Mouse (Mus musculus) midbrain, embryonic 14.5 days (tissue): ENCODE measurements around the gene Lkaaear1. TPM values are rescaled to one million over a fixed set of nuclear protein-coding genes. Genes with fewer than 3 reads are reported as not detected.

ENCODE experiments used
- ATAC-seq: fragments of 200-750 bp; cut with Nextera tagmentation; 2 replicates; pipeline ENCODE4 v1.8.0; 2017; ENCODE audit warnings: moderate number of reproducible peaks, moderate library complexity; ENCODE audit not compliant: low FRiP score, low TSS enrichment
- DNase-seq: peaks from one replicate; pipeline ENCODE4 v3.0.0-alpha.2; 2015
- H3K27ac ChIP-seq: fragments of 300-500 bp; sonication (generic); replicated peaks from 2 replicates; pipeline ENCODE4 v1.5.1; 2014; ENCODE audit warnings: mild to moderate bottlenecking, low read depth, low read length, moderate library complexity
- H3K27me3 ChIP-seq: fragments of 300-500 bp; sonication (generic); 2 replicates; pipeline ENCODE4 v1.6.1; 2014; ENCODE audit warnings: low read length, control low read depth, mixed read lengths; ENCODE audit not compliant: control insufficient read depth, insufficient read depth
- H3K36me3 ChIP-seq: fragments of 300-500 bp; sonication (generic); 2 replicates; pipeline ENCODE4 v1.6.1; 2014; ENCODE audit warnings: low read length, control low read depth; ENCODE audit not compliant: control insufficient read depth, insufficient read depth
- H3K4me1 ChIP-seq: fragments of 300-500 bp; sonication (generic); 2 replicates; pipeline ENCODE4 v1.6.1; 2014; ENCODE audit warnings: mild to moderate bottlenecking, antibody characterized with exemption, low read length, control low read depth; ENCODE audit not compliant: control insufficient read depth, insufficient read depth
- H3K4me2 ChIP-seq: fragments of 300-500 bp; sonication (generic); 2 replicates; pipeline ENCODE4 v1.6.1; 2014; ENCODE audit warnings: mild to moderate bottlenecking, low read length, moderate library complexity
- H3K4me3 ChIP-seq: fragments of 300-500 bp; sonication (generic); replicated peaks from 2 replicates; pipeline ENCODE4 v1.5.1; 2014; ENCODE audit warnings: low read depth, low read length
- H3K9ac ChIP-seq: fragments of 300-500 bp; sonication (generic); replicated peaks from 2 replicates; pipeline ENCODE4 v1.6.1; 2014; ENCODE audit warnings: mild to moderate bottlenecking, low read length, moderate library complexity
- H3K9me3 ChIP-seq: fragments of 300-500 bp; sonication (generic); 2 replicates; pipeline ENCODE4 v1.6.1; 2016; ENCODE audit warnings: low read length, control low read depth, mixed read lengths; ENCODE audit not compliant: control insufficient read depth
- WGBS: fragments of 180-500 bp; shearing (Covaris S2); extraction: QIAGEN DNeasy Blood & Tissue Kit; methylation state at CpG from one replicate; pipeline ENCODE4 v1.1.7; 2014; 5-methylcytosine and 5-hydroxymethylcytosine counted together
- polyA plus RNA-seq: library from polyadenylated mRNA; unstranded; fragments of >200 nt; fragmentation: Nextera tagmentation; extraction: Ambion mirVana; gene quantifications from 2 replicates; pipeline ENCODE4 v1.2.1, GENCODE M21; 2014

The Lkaaear1 gene
- polyA plus RNA-seq, 1 experiment from 2014 or later, result not detected

- no peaks in the 10 kb centered on the region for H3K27me3 ChIP-seq
- ATAC-seq, result no peak
- no peak overlapping the region for H3K4me2 ChIP-seq
- H3K4me3 ChIP-seq, result no peak overlapping the region
- no peak for DNase-seq
- WGBS, result 90% methylated on average over 6 of the region's 6 CpGs
- no peak overlapping the region for H3K27ac ChIP-seq
- no peak overlapping the region for H3K9ac ChIP-seq
- peaks cover 12% of the 10 kb centered on the region for H3K4me1 ChIP-seq
- H3K9me3 ChIP-seq, result no peaks in the 10 kb centered on the region
- H3K36me3 ChIP-seq, result peaks cover 37% of the 10 kb centered on the region
Observed at GRCm38 (mm10) chr2:181691083-181691482, 7.2 kb downstream of the Lkaaear1 start.

DNA sequence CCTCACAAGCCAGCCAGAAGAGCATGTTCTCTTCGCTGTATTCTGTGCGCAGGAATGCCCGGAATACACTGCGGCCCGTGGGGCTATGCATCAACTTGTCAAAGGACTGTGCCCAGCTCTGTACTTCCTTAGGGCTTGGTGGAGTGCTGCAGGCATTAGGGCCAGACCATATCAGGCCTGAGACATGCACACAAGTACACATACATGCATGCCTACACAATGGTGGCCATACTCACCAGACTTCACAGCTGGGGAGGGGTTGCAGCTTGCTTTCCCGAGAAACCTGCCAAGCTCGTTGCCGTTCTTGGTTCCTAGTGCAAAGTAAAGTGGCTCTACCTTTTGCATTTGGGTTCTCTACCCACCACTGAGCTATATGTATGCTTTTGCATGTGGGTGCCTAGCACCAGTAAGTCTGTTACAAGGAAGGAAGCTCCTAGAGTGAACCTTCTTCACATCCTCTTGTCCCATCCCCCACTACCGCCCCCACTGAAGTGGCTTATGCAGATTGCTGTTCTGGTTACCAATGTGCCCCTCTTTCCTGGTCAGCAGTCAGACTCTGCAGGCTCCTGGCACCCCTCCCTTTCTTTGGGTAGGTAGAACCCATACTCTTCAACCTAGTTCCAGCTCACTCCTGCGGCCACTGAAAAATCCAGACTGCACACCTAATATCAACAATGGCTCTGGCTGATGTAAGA is 8.6 kb downstream of the Lkaaear1 start:
- no peaks in the 10 kb centered on the region for H3K9me3 ChIP-seq
- WGBS, result 97% methylated on average over 10 of the region's 10 CpGs
- ATAC-seq, result no peak
- no peak for DNase-seq
- peaks cover 42% of the 10 kb centered on the region for H3K36me3 ChIP-seq
- no peaks in the 10 kb centered on the region for H3K27me3 ChIP-seq
- no peak overlapping the region for H3K9ac ChIP-seq
- H3K4me3 ChIP-seq, result no peak overlapping the region
- peaks cover 12% of the 10 kb centered on the region for H3K4me1 ChIP-seq
- H3K4me2 ChIP-seq, result no peak overlapping the region
- H3K27ac ChIP-seq, result no peak overlapping the region

DNA sequence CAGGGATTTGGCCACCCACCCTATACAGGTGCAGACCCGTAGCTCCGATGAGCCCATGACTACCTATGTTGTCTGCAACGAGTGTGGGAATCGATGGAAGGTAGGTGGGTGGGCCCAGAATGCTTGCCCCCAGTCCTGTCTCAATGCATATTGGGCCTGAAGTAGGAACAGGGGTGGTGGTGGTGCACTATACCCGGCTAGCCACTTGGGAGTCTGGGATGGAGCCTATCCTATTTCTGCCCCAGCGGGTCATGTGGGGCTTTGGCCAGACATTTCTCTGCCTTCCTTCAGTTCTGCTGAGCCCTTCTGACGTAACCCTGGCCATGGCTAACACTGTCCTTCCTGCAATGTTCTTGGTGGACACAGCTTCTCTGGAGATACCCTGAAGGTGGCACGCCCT is 10.7 kb downstream of the Lkaaear1 start:
- H3K9me3 ChIP-seq, result no peaks in the 10 kb centered on the region
- ATAC-seq (no peak), DNase-seq (no peak)
- no peak overlapping the region for H3K4me3 ChIP-seq
- peaks cover 42% of the 10 kb centered on the region for H3K36me3 ChIP-seq
- H3K4me1 ChIP-seq, result peaks cover 1% of the 10 kb centered on the region
- no peak overlapping the region for H3K27ac ChIP-seq
- H3K4me2 ChIP-seq, result no peak overlapping the region
- no peak overlapping the region for H3K9ac ChIP-seq
- no peaks in the 10 kb centered on the region for H3K27me3 ChIP-seq
- WGBS, result 92% methylated on average over 8 of the region's 8 CpGs

- H3K27me3 ChIP-seq, result no peaks in the 10 kb centered on the region
- peaks cover 42% of the 10 kb centered on the region for H3K36me3 ChIP-seq
- no peak overlapping the region for H3K27ac ChIP-seq
- H3K4me2 ChIP-seq, result no peak overlapping the region
- H3K9me3 ChIP-seq, result no peaks in the 10 kb centered on the region
- WGBS, result 94% methylated on average over 4 of the region's 4 CpGs
- H3K4me3 ChIP-seq, result no peak overlapping the region
- no peak for DNase-seq
- no peak for ATAC-seq
- no peak overlapping the region for H3K9ac ChIP-seq
- peaks cover 3% of the 10 kb centered on the region for H3K4me1 ChIP-seq
Observed at GRCm38 (mm10) chr2:181685686-181686085, 12.6 kb downstream of the Lkaaear1 start.

GRCm38 (mm10) chr2:181684713-181685112 is 13.5 kb downstream of the Lkaaear1 start:
- DNase-seq (no peak), ATAC-seq (no peak)
- Histone ChIP-seq H3K4me1 (peaks cover 5% of the 10 kb centered on the region), H3K9me3 (no peaks in the 10 kb centered on the region), H3K4me2 (no peak overlapping the region), H3K9ac (no peak overlapping the region), H3K27ac (no peak overlapping the region), H3K4me3 (no peak overlapping the region), H3K36me3 (peaks cover 40% of the 10 kb centered on the region), H3K27me3 (no peaks in the 10 kb centered on the region)
- WGBS, result 90% methylated on average over 1 of the region's 1 CpGs

DNA sequence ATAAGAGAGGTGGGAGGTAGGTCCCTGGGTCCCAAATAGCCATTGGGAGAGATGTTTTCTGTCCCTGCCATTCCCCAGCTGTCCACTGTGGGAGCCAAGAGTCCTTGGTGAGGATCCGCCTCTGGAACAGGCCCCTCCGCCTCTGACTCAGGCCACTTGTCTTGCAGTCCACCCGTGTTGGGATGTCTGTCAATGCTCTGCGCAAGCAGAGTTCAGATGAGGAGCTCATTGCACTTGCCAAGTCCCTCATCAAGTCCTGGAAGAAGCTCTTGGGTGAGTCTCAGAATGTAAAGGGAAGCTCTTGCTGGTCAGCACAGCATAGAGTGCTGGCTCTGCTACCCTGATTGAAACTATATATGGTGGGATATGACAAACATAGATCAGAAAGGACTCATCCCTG is 14.9 kb downstream of the Lkaaear1 start:
- Histone ChIP-seq H3K9me3 (no peaks in the 10 kb centered on the region), H3K4me2 (no peak overlapping the region), H3K4me1 (peaks cover 5% of the 10 kb centered on the region), H3K4me3 (no peak overlapping the region), H3K9ac (no peak overlapping the region), H3K27me3 (no peaks in the 10 kb centered on the region), H3K36me3 (peaks cover 27% of the 10 kb centered on the region), H3K27ac (no peak overlapping the region)
- no peak for ATAC-seq
- 68% methylated on average over 4 of the region's 4 CpGs for WGBS
- no peak for DNase-seq

DNA sequence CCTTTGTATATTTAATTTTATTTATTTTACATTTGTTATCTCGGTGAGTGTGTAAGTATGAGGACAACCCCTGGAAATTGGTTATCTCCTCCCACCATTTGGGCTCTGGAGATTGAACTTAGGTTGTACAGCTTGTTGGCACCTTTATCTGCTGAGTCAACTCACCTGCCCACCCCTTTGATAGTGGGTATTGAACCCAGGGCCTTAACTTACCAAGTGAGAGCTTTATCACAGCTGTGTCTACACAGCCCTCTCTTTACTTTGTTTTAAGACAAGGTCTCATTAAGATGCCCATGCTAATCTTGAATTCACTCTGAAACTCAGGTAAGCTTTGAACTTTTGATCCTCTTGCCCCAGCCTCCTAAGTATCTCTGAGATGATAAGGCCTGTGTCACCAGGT is 16.3 kb downstream of the Lkaaear1 start:
- DNase-seq (no peak), ATAC-seq (no peak)
- H3K27me3 ChIP-seq, result no peaks in the 10 kb centered on the region
- H3K4me1 ChIP-seq, result peaks cover 5% of the 10 kb centered on the region
- no peak overlapping the region for H3K4me3 ChIP-seq
- WGBS, result 92% methylated on average over 1 of the region's 1 CpGs
- H3K9ac ChIP-seq, result no peak overlapping the region; the same call in 1 of the 2 replicates
- H3K9me3 ChIP-seq, result no peaks in the 10 kb centered on the region
- H3K27ac ChIP-seq, result no peak overlapping the region
- no peak overlapping the region for H3K4me2 ChIP-seq
- H3K36me3 ChIP-seq, result peaks cover 13% of the 10 kb centered on the region

- WGBS, result 19% methylated on average over 7 of the region's 7 CpGs
- peak overlapping the region; percentile 89 for H3K9ac ChIP-seq
- DNase-seq (no peak), ATAC-seq (peak; percentile 21; the same call in 1 of the 2 replicates)
- no peaks in the 10 kb centered on the region for H3K27me3 ChIP-seq
- peak overlapping the region; percentile 93 for H3K4me2 ChIP-seq
- peak overlapping the region; percentile 64; the same call in 1 of the 2 replicates for H3K27ac ChIP-seq
- peaks cover 6% of the 10 kb centered on the region for H3K4me1 ChIP-seq
- H3K4me3 ChIP-seq, result peak overlapping the region; percentile 63
- H3K36me3 ChIP-seq, result peaks cover under 1% of the 10 kb centered on the region
- no peaks in the 10 kb centered on the region for H3K9me3 ChIP-seq
Observed at GRCm38 (mm10) chr2:181680716-181681117, 17.5 kb downstream of the Lkaaear1 start.
